Mouse (Mus musculus) MEL (cell line): Measurements from ENCODE around the gene Hist1h1c. TPM values are rescaled to one million over a fixed set of nuclear protein-coding genes. Genes with fewer than 3 reads are reported as not detected.

ENCODE experiments used
- DNase-seq: peaks from one replicate; pipeline ENCODE4 v3.0.0; 2011; ENCODE audit warnings: low read depth, low spot score
- H3K27ac ChIP-seq: 2 replicates; pipeline ENCODE4 v1.5.1; 2012; ENCODE audit warnings: low read depth, mild to moderate bottlenecking, control low read depth, low read length, moderate library complexity; ENCODE audit not compliant: control insufficient read depth
- H3K27me3 ChIP-seq, 2 experiments: fragments of 150-350 bp in 1 of 2; sonication (generic) in 1 of 2; 2 replicates each; pipeline ENCODE4 v1.6.1; 2012; ENCODE audit warnings: low read length in 2 of 2, mild to moderate bottlenecking in 2 of 2, improper control_type of control experiment in 1 of 2, moderate library complexity in 1 of 2; ENCODE audit not compliant: insufficient read depth in 2 of 2, control insufficient read depth in 1 of 2
- H3K36me3 ChIP-seq, 2 experiments: 2 replicates each; pipeline ENCODE4 v1.6.1; 2012 to 2014; ENCODE audit warnings: low read length in 2 of 2, improper control_type of control experiment in 1 of 2, inconsistent platforms in 1 of 2, mild to moderate bottlenecking in 1 of 2; ENCODE audit not compliant: insufficient read depth in 2 of 2, control insufficient read depth in 1 of 2
- H3K4me1 ChIP-seq, 2 experiments: fragments of 150-350 bp in 1 of 2; sonication (generic) in 1 of 2; 2 replicates each; pipeline ENCODE4 v1.6.1; 2012; ENCODE audit warnings: low read length in 2 of 2, improper control_type of control experiment in 1 of 2, mild to moderate bottlenecking in 1 of 2; ENCODE audit not compliant: insufficient read depth in 2 of 2, control insufficient read depth in 1 of 2
- H3K4me3 ChIP-seq, 2 experiments: fragments of 150-350 bp in 1 of 2; sonication (generic) in 1 of 2; 2 replicates each; pipeline ENCODE4 v1.5.1; 2012; ENCODE audit warnings: low read depth in 2 of 2, low read length in 2 of 2, mild to moderate bottlenecking in 2 of 2, moderate library complexity in 2 of 2, control low read depth in 1 of 2, improper control_type of control experiment in 1 of 2; ENCODE audit not compliant: control insufficient read depth in 1 of 2, insufficient read depth in 1 of 2
- H3K79me2 ChIP-seq: 2 replicates; pipeline ENCODE4 v1.6.1; 2012; ENCODE audit warnings: mild to moderate bottlenecking, low read length, moderate library complexity; ENCODE audit not compliant: control insufficient read depth, poor library complexity, insufficient read depth
- H3K9ac ChIP-seq: 2 replicates; pipeline ENCODE4 v1.6.1; 2012; ENCODE audit warnings: low read depth, mild to moderate bottlenecking, control low read depth, low read length, moderate library complexity; ENCODE audit not compliant: control insufficient read depth, poor library complexity, severe bottlenecking
- H3K9me3 ChIP-seq: fragments of 150-350 bp; sonication (generic); replicated peaks from 2 replicates; pipeline ENCODE4 v1.6.1; 2012; ENCODE audit warnings: mild to moderate bottlenecking, low read length, improper control_type of control experiment, moderate library complexity; ENCODE audit not compliant: insufficient read depth
- CTCF ChIP-seq, 3 experiments: IDR thresholded peaks in 2 of 3; conservative IDR thresholded peaks in 1 of 3; 2 replicates each; pipeline ENCODE4 v1.5.1; 2011 to 2012; ENCODE audit warnings: low read length in 3 of 3, low read depth in 2 of 3, mild to moderate bottlenecking in 2 of 3, improper control_type of control experiment in 1 of 3, inconsistent platforms in 1 of 3, mixed read lengths in 1 of 3, moderate library complexity in 1 of 3; ENCODE audit not compliant: control insufficient read depth in 1 of 3, insufficient read depth in 1 of 3, poor library complexity in 1 of 3, severe bottlenecking in 1 of 3
- ETS1 ChIP-seq: IDR thresholded peaks from 2 replicates; pipeline ENCODE4 v1.6.1; 2012; ENCODE audit warnings: low read depth, mild to moderate bottlenecking, inconsistent platforms, low read length, improper control_type of control experiment, moderate library complexity
- JUND ChIP-seq: IDR thresholded peaks from 2 replicates; pipeline ENCODE4 v1.6.1; 2011; ENCODE audit warnings: low read depth, mild to moderate bottlenecking, improper control_type of control experiment, low read length
- MAZ ChIP-seq: IDR thresholded peaks from 2 replicates; pipeline ENCODE4 v1.6.1; 2012; ENCODE audit warnings: low read depth, mild to moderate bottlenecking, inconsistent platforms, low read length, improper control_type of control experiment
- MYB ChIP-seq: IDR thresholded peaks from 2 replicates; pipeline ENCODE4 v1.6.1; 2011; ENCODE audit warnings: mild to moderate bottlenecking, low read depth, low read length, improper control_type of control experiment
- TAL1 ChIP-seq: IDR thresholded peaks from 2 replicates; pipeline ENCODE4 v1.6.1; 2012; ENCODE audit warnings: mild to moderate bottlenecking, inconsistent platforms, low read length, moderate library complexity, mixed read lengths
- TBP ChIP-seq: IDR thresholded peaks from 2 replicates; pipeline ENCODE4 v1.8.0; 2011; ENCODE audit warnings: low read depth, low read length, improper control_type of control experiment
- UBTF ChIP-seq: IDR thresholded peaks from 2 replicates; pipeline ENCODE4 v1.6.1; 2012; ENCODE audit warnings: low read depth, mild to moderate bottlenecking, inconsistent platforms, low read length, improper control_type of control experiment, moderate library complexity, borderline replicate concordance; ENCODE audit not compliant: insufficient read depth
- USF1 ChIP-seq: IDR thresholded peaks from 2 replicates; pipeline ENCODE4 v1.6.1; 2014; ENCODE audit warnings: low read depth, mild to moderate bottlenecking, inconsistent platforms, low read length, improper control_type of control experiment, moderate library complexity
- polyA plus RNA-seq, 2 experiments: library from polyadenylated mRNA; stranded (reverse) in 1 of 2; unstranded in 1 of 2; fragments of >175 nt in 1 of 2; fragments of >200 nt in 1 of 2; gene quantifications; 2 replicates each; pipeline versions ENCODE4 v1.2.1 to v1.2.4; 2012; ENCODE audit warnings: low replicate concordance in 2 of 2, low read depth in 1 of 2; ENCODE audit not compliant: insufficient read length in 2 of 2, insufficient read depth in 1 of 2, missing spikeins in 1 of 2
- total RNA-seq: library from RNA; depleted of rRNA; stranded (reverse); fragments of 300-350 nt; gene quantifications from 2 replicates; pipeline ENCODE4 v1.2.3, GENCODE M21; 2012

The Hist1h1c gene
- total and polyA plus RNA-seq, 3 experiments, result 3.8 to 348 TPM; not detected in 1

- no peak overlapping the region for H3K27ac ChIP-seq
- no peaks in the 10 kb centered on the region for H3K9me3 ChIP-seq
- H3K9ac ChIP-seq, result no peak overlapping the region
- no peak for TF ChIP-seq TBP
- TF ChIP-seq JUND, result no peak
- no peak for TF ChIP-seq ETS1
- TF ChIP-seq CTCF (IDR thresholded peaks at IDR 0.05 in 2 of 3, conservative IDR thresholded peaks at IDR 0.05 in 1 of 3; ENCODE audit: control insufficient read depth in 1 of 3, insufficient read depth in 1 of 3, low read depth in 2 of 3, low read length in 3 of 3, poor library complexity in 1 of 3, severe bottlenecking in 1 of 3), result no peak
- TF ChIP-seq TAL1, result peak; percentile 59
- no peak for TF ChIP-seq UBTF
- no peak for TF ChIP-seq USF1
- H3K27me3 ChIP-seq, result no peaks in the 10 kb centered on the region
- H3K4me3 ChIP-seq, result no peak overlapping the region
- peaks cover 0 to 12% of the 10 kb centered on the region in 2 experiments; a peak in 2 of 4 replicates for H3K36me3 ChIP-seq
- peaks cover 0 to 12% of the 10 kb centered on the region in 2 experiments; a peak in 1 of 4 replicates for H3K4me1 ChIP-seq
- no peak for DNase-seq
- no peaks in the 10 kb centered on the region; the same call in 1 of the 2 replicates for H3K79me2 ChIP-seq
Observed at GRCm38 (mm10) chr13:23689459-23689858, 49.1 kb upstream of the Hist1h1c start.

GRCm38 (mm10) chr13:23693856-23694440 lies 44.7 kb upstream of the Hist1h1c start:
- peaks cover 0 to 26% of the 10 kb centered on the region in 2 experiments; a peak in 2 of 4 replicates for H3K4me1 ChIP-seq
- peaks cover 0 to 29% of the 10 kb centered on the region in 2 experiments; a peak in 2 of 4 replicates for H3K36me3 ChIP-seq
- H3K27ac ChIP-seq, result no peak overlapping the region
- no peaks in the 10 kb centered on the region for H3K9me3 ChIP-seq
- TF ChIP-seq MYB, result no peak
- TF ChIP-seq, all 39 proteins: peak for 0
- DNase-seq, result no peak
- Histone ChIP-seq H3K27me3 (no peaks in the 10 kb centered on the region), H3K4me3 (no peak overlapping the region), H3K9ac (no peak overlapping the region), H3K79me2 (no peaks in the 10 kb centered on the region; the same call in 1 of the 2 replicates)

- Histone ChIP-seq H3K9me3 (no peaks in the 10 kb centered on the region), H3K4me1 (peaks cover 0 to 19% of the 10 kb centered on the region in 2 experiments; a peak in 2 of 4 replicates), H3K4me3 (no peak overlapping the region), H3K9ac (no peak overlapping the region), H3K27ac (no peak overlapping the region), H3K36me3 (peaks cover 0 to 30% of the 10 kb centered on the region in 2 experiments; a peak in 2 of 4 replicates), H3K79me2 (no peaks in the 10 kb centered on the region; the same call in 1 of the 2 replicates), H3K27me3 (no peaks in the 10 kb centered on the region)
- TF ChIP-seq MAZ, result no peak
- DNase-seq, result no peak
Observed at GRCm38 (mm10) chr13:23694956-23695355, 43.7 kb upstream of the Hist1h1c start.
